Mouse (Mus musculus) effector memory CD4-positive, alpha-beta T cell, adult 7 months (primary cell): ENCODE results near the gene Uspl1. TPM values are rescaled to one million over a fixed set of nuclear protein-coding genes. Genes with fewer than 3 reads are reported as not detected.

Experiments used
- polyA plus RNA-seq: library from polyadenylated mRNA; unstranded; fragments of 100-300 nt; shearing (Covaris generic); gene quantifications from one replicate; pipeline ENCODE4 v1.2.1, GENCODE M21; 2017

The Uspl1 gene
- 58.8 TPM for polyA plus RNA-seq

GRCm38 (mm10) chr5:149184104-149184843 is at the start of gene Uspl1, which contains the start of gene Hmgb1:
Gene Uspl1 (plus strand): TSS chr5:149184350.
Gene Hmgb1 (minus strand): TSS chr5:149184489.

GRCm38 (mm10) chr5:149264405-149264804 is 80.3 kb downstream of the Uspl1 start, which contains the start of gene Alox5ap:
Gene Alox5ap (plus strand): TSS chr5:149264767.

Other genes starting within 250 kb of the Uspl1 start
- 1.9 TPM for gene Gm42791, start 189.2 kb upstream of the Uspl1 start, polyA plus RNA-seq
- gene Hmgb1, start 139 bp downstream of the Uspl1 start, polyA plus RNA-seq: 232 TPM
- gene Alox5ap, start 80.4 kb downstream of the Uspl1 start, polyA plus RNA-seq: 0.91 TPM
- not detected for gene Medag, start 227.4 kb downstream of the Uspl1 start, polyA plus RNA-seq